Mouse (Mus musculus): Measurements from ENCODE around the gene Capn9. TPM values are rescaled to one million over a fixed set of nuclear protein-coding genes. Genes with fewer than 3 reads are reported as not detected.
A peak's percentile ranks its signal among the peaks of the same experiment; 100 is the strongest.

Gene Capn9
- total RNA-seq (2022): under 1 TPM in 2 of 4 experiments, not detected in 2; 0.35 to 0.78 TPM

- DNase-seq: no peak
These were observed at the start of gene Capn9 for GRCm38 (mm10) chr8:124575811-124576210. Capn9 (plus strand) TSS chr8:124576111.

GRCm38 (mm10) chr8:124526261-124526660 lies 49.6 kb upstream of the Capn9 start:
- no peak for DNase-seq

- no peak for DNase-seq
These were observed 45.8 kb upstream of the Capn9 start for GRCm38 (mm10) chr8:124530076-124530475.

- no peak for DNase-seq
These were observed 45.4 kb upstream of the Capn9 start for GRCm38 (mm10) chr8:124530556-124530955.

- DNase-seq: no peak
These were observed 44.9 kb upstream of the Capn9 start for GRCm38 (mm10) chr8:124530996-124531395.

GRCm38 (mm10) chr8:124532626-124533025 lies 43.3 kb upstream of the Capn9 start:
- no peak for DNase-seq

- DNase-seq: no peak
These were observed 40.5 kb upstream of the Capn9 start for GRCm38 (mm10) chr8:124535451-124535850.

- no peak for DNase-seq
These were observed 35.0 kb upstream of the Capn9 start for GRCm38 (mm10) chr8:124540906-124541305.

- no peak for DNase-seq
These were observed 33.9 kb upstream of the Capn9 start for GRCm38 (mm10) chr8:124542001-124542400.

GRCm38 (mm10) chr8:124543272-124543671 lies 32.6 kb upstream of the Capn9 start:
- DNase-seq: no peak

GRCm38 (mm10) chr8:124546371-124546770 lies 29.5 kb upstream of the Capn9 start:
- no peak for DNase-seq

GRCm38 (mm10) chr8:124546815-124547214 lies 29.1 kb upstream of the Capn9 start:
- no peak for DNase-seq

GRCm38 (mm10) chr8:124547269-124547668 lies 28.6 kb upstream of the Capn9 start:
- no peak for DNase-seq

GRCm38 (mm10) chr8:124548187-124548586 lies 27.7 kb upstream of the Capn9 start:
- DNase-seq: no peak

- DNase-seq: no peak
These were observed 24.8 kb upstream of the Capn9 start for GRCm38 (mm10) chr8:124551011-124551661.

GRCm38 (mm10) chr8:124555113-124555750 lies 20.7 kb upstream of the Capn9 start:
- no peak for DNase-seq

- DNase-seq: no peak
These were observed 19.7 kb upstream of the Capn9 start for GRCm38 (mm10) chr8:124556164-124556563.

GRCm38 (mm10) chr8:124556658-124557057 lies 19.3 kb upstream of the Capn9 start:
- no peak for DNase-seq

- no peak for DNase-seq
These were observed 18.4 kb upstream of the Capn9 start for GRCm38 (mm10) chr8:124557476-124557875.

- no peak for DNase-seq
These were observed 8.8 kb upstream of the Capn9 start for GRCm38 (mm10) chr8:124567126-124567525.

GRCm38 (mm10) chr8:124567584-124567983 lies 8.3 kb upstream of the Capn9 start:
- DNase-seq: no peak

GRCm38 (mm10) chr8:124569100-124569499 lies 6.8 kb upstream of the Capn9 start:
- no peak for DNase-seq

- peak; percentile 53 for DNase-seq
These were observed 6.3 kb upstream of the Capn9 start, which contains the start of gene Agt for GRCm38 (mm10) chr8:124569593-124569992. Agt (minus strand) TSS chr8:124569706.

GRCm38 (mm10) chr8:124571732-124572429 lies 4.0 kb upstream of the Capn9 start:
- DNase-seq: no peak
